Mouse (Mus musculus): ENCODE measurements around the gene BC051019.

BC051019 gene

DNA sequence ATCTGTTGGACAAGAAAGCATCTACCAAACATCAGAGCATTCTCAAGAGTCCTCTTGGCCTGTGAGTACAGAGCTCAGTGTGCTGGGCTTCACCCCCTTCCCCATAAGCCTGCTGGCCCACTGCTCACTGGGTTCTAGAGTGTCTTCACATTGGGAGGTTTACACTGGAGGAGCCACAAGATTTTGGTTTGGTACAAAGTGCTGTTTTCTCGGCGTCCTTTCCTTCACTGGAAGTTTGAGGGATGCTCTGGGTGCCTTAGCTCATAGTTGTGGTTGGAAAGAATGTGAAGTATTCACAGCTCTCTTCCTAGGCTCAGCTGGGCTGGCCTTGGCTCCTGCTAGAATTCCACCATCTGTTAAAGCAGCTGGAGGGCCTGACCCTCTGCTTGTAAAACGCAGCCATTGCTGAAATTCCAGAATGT lies 14.7 kb downstream of the BC051019 start:
- peak; percentile 21 for DNase-seq (ENCODE audit: low spot score)

DNA sequence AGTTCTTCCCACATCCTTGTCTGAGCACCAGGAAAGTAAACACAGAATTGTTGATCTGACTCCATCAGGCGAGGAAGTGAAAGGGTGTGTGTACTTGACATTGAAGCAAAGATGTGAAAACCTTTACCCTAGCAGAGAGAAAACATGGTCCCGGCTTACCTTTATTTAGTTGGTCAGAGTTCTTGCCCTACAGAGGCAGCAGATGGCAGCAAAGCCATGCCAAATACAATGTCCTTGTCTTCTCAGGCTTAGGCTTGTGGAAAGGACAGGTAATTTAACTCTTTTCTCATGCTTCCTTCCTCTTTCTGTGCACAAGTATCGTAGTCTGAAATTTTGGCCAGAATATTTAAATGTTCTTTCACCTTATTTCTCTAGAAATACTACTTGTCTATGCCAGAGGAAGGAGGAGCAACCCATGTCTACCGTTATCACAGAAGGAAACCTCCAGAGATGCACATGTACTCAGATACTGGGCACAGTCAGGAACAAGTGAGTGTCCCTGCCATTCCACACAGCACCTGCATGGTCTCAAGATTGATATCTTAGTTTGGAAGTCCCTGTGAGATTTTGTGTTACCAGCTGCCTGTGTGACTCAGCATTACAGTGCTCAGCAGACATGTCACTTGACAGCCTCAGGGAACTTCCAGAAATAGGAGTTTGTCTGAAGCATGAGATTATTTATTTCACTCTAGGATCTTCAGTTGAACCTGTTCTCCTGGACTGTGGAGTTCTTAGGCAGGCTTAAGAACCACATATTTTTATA lies 16.4 kb downstream of the BC051019 start:
- DNase-seq (ENCODE audit: low spot score) = peak; percentile 68

DNA sequence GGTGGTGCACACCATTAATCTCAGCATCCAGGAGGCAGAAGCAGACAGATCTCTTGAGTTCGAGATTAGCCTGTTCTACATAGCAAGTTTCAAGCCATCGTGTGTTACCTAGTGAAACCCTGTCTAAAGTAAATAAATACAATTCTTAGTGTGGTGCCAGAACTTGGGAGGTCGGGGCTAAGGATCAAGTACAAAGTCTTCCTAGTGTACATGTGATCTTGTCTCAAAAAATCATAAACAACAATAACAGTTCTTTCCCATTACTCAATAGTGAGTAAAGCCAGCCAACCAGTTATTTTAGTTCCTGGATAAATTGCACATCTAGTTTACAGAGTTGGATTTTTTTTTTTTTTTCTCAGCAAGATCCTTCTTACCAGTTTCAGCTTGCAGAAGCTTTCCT lies 19.2 kb downstream of the BC051019 start:
- DNase-seq (ENCODE audit: low spot score) = peak; percentile 50

DNA sequence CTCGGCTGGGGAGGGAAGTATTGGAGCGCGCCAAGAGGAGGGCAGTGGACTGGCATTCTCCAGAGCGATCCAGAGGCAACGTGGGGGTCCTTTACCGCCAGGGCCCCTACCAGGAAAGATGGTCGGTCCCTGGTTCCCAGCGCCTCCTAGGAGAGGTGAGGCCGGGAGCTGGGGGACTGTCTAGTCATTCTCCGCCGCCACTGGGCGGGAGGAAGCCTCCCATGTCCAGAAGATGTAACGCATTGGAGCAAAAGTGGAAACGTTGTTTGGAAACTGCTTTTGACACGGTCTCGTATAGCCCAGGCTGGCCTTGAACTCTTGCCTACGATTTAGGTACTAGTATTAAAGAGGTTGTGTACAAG lies 19.7 kb downstream of the BC051019 start:
- peak; percentile 3 for DNase-seq (ENCODE audit: low spot score)

DNA sequence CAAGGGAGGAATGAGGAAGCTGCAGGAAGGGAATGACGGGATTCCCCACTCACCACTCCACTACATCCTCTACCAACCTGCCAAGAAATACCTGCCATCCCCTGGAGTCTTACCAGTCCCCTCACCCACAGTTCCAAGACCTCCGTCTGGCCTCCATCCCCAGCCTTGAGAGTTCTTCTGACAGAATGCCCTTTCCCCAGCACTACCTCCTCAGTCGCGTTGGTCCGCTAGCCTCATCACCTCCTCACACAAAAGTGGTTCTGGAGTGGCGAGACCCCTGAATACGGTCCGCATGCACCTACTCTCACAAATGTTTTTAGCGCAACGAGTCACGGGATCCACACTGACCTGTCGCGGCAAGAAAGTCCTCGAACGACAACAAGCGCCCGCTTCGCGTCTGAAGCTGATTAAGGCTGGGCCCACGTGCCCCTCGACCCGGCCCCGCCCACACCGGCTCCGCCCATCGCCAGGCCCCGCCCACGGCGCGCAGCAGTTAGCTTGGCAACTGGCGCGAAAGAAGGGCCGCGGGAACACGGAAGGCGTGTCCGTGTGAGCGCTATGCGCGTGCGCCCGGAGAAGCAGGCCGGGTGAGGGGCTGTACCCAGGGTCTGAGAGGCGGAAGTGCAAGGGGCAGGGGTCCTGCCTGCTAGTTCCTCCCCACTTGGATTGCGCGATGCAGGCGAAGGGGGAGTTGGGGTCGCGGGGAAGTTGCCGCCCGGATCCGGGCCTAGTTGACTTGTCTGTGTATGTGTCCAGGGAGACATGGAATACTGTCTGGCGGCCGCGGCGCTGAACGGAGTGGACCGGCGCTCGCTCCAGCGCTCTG lies 20.2 kb downstream of the BC051019 start, which contains the start of the genes St5 and Akip1:
St5 (minus strand) TSS at position 416 of the 826 bp plus-strand sequence.
Akip1 (plus strand) TSS at position 501 of the 826 bp plus-strand sequence.
- peak; percentile 62 for DNase-seq (ENCODE audit: low spot score)

DNA sequence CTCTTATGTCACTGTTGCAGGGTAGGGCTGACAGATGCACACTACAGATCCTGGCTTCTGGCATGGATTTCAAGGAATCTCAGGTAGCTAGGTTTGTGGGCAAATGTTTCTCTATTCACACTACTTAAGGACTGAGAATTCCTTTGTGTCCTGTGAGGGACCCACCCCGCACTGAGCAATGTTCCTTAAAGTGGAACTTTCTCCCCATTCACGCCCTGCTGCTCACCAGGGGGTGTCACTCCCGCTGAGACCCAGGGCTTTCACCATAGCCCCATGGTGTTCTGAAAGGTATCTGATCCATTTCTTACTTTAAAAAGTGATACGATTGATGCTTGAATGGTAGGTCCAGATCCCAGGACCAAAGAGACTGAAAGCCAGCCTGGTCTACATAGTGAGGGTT lies 20.9 kb downstream of the BC051019 start:
- no peak for DNase-seq (ENCODE audit: low spot score)

DNA sequence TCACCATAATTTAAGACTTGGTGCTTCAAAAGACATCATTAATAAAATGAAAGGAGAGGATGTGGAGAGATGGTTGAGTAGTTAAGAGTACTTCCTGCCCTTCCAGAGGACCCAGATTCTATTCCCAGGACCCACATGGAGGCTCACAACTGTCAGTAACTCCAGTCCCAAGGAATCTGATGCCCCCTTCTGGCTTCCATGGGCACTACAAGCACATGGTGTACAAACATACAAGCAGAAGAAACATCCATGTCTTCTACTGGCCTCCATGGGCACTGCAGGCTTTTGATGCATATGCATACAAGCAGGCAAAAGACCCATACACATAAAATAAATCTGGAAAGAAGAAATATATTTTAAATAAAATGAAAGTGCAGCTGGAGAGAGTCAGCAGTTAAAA lies 23.4 kb downstream of the BC051019 start:
- no peak for DNase-seq (ENCODE audit: low spot score)

DNA sequence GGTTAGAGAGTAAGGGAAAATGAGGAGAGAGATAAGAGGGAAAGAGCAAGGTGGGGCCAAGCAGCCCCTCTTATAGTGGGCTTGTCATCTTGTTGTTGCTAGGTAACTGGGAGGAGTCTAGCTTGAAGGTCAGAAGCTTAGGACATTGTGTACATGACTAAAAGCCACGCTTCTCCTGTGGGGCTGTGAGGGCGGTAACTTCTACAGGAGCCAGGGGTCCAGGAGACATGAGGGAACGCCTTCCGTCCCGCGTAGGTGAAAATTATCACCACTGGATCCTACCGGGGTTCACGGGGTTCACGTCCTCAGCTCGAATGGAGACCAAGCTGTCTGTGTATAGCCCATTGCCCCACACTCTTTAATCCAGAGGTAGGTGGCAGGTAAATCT lies 28.3 kb downstream of the BC051019 start:
- DNase-seq (ENCODE audit: low spot score) = no peak

DNA sequence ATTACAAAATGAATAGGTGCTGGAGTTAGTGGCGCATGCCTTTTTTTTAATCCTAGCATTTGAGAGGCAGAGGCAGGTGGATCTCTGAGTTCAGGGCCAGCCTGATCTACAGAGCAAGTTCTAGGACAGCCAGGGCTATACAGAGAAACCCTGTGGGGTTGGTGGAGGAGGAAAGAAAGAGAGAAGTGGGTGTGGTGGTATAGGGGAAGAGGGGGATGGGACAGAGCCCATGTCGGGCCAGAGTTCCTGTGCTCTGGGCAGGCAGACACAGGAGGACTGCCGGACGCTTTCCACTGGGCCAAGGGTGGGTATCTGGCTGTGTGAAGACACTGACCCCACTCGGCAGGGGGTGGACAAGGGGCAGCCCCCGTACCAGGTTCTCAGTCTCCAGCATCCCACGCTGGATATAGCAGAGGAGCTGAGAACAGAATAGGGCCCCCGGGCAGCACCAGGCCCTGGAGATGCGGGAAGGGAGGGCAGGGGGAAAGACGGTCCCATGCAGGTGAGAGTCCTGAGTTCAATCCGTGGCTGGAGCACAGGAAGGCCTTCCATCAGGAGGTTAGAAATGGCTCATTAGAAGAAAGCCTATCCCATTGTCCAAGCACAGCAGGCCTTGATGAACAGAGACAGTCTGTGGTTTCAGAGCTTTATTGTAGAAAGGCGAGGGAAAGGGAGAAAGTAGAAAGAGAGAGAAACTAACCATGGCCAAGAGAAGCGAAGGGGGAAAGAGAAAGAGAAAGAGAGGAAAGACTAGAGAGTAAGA lies 28.9 kb downstream of the BC051019 start:
- no peak for DNase-seq (ENCODE audit: low spot score)

DNA sequence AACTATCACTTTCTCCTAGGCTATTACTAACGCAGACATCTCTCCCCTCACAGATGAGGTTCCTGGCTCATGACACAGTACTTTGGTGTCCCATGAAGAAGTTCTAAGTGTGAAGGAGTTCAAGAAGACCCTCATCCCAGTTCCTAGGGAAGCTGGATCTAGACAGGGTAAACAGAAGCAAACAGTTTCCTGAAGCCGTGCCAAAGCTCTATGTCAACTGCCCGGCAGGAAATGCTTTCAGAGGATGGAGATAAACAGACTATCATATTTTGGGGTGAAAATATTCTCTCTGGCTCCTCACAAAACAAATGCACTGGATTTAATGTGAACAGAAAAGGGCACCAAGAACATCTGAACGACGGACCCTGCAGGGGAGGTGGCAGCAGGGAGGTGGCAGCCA lies 32.7 kb downstream of the BC051019 start:
- no peak for DNase-seq (ENCODE audit: low spot score)

DNA sequence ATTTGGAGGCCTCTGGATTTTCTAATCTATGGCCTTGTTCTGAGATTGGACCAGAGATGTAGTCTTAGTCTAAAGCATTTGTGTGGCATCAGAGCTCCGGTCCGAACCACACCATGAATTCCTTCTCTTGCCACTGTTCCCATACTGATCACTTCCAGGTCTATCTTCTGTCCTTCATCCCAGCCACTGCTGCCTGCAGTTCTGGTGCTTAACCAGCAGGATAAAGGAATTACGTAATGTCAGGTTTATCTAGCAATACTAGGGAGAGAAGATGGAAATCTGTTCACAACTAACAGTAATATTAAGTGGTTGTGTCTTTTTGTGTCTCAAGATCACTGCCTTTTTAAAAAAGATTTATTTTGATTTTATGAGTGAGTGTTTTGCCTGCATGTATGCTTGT lies 33.5 kb downstream of the BC051019 start:
- DNase-seq (ENCODE audit: low spot score) = no peak

DNA sequence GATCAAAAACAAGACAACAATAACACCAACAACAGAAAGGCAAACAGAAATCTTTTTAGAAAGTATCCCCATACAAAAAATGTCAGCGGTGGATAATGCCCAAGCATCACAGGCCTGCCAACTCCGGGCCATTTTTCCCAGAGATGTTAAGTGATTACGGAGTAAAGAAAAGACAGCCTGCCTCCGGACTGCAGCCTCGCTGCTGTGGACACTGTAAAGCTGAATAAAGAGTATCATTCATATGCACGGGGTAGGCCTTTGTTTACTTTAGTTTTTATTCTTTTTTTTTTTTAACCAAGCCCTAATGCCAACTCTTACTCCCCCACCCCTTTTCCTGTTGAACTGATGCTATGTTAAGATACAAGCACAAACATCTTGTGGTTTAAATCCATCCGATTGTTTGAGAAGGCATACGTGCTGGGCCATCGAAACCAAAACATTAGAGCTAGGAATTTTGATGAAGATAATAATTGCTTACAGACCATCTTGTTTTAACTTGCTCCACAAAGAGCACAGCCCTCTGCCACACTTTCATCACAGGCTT lies 37.0 kb downstream of the BC051019 start:
- no peak for DNase-seq (ENCODE audit: low spot score)

DNA sequence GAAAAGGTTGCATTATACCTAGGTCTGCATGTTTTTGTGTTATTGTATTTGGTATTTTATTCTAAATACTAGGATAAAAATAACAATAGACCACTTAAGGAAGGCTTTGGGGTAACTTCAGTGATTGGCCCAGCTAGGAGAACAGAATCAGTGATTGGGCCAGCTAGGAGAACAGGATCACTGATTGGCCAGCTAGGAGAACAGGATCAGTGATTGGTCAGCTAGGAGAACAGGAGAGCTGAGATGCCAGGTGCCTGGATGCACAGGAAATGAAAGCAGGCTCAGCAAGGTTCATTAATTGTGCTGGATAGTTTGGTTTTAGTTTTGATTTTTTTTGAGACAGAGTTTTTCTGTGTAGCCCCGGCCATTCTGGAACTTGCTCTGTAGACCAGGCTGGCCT lies 42.8 kb downstream of the BC051019 start:
- no peak for DNase-seq (ENCODE audit: low spot score)

DNA sequence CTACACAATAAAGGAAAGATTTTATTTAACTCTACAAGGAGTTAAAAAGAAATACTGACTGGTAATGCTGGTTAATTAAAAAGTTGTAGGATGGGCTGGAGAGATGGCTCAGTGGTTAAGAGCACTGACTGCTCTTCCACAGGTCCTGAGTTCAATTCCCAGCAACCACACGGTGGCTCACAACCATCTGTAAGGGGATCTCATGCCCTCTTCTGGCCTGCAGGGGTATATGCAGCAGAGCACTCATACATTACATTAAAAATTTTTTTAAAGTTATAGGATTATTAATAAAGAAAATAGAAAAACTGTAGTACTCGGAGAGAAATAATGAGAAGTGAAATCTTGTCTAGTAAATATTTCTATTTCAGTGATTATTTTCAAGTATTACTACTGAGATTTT lies 43.4 kb downstream of the BC051019 start:
- no peak for DNase-seq (ENCODE audit: low spot score)

DNA sequence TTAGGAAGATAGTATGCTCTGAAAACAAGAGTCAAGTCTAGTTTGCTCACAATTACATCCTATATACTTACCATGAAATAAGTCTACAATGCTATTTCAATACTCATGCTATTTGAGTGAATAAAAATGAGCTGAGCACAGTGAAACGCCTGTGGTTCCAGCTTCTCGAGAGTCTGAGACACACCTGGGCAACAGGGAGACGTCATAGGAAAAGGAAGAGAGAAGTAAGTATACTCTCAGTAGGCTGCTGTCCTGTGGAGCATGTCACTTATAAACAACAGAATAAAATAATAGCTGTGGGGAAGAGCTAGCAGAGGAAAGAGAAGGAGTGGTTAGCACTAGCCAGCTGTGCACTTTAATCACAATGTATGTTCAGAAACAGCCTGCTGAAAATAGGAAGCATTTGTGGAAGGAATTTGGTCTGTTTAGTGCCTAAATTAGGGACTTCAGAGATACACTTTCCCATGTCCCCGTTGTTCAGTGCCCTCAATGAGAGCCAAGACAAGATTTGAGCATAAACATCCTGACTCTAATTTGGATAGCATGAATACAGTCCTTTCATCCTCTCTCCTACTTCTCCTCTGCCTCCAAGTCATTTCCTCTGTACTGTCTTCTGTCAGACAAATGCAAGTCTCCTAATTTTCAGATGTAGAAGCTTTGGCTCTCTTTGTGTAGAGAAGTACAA lies 48.6 kb downstream of the BC051019 start:
- no peak for DNase-seq (ENCODE audit: low spot score)

DNA sequence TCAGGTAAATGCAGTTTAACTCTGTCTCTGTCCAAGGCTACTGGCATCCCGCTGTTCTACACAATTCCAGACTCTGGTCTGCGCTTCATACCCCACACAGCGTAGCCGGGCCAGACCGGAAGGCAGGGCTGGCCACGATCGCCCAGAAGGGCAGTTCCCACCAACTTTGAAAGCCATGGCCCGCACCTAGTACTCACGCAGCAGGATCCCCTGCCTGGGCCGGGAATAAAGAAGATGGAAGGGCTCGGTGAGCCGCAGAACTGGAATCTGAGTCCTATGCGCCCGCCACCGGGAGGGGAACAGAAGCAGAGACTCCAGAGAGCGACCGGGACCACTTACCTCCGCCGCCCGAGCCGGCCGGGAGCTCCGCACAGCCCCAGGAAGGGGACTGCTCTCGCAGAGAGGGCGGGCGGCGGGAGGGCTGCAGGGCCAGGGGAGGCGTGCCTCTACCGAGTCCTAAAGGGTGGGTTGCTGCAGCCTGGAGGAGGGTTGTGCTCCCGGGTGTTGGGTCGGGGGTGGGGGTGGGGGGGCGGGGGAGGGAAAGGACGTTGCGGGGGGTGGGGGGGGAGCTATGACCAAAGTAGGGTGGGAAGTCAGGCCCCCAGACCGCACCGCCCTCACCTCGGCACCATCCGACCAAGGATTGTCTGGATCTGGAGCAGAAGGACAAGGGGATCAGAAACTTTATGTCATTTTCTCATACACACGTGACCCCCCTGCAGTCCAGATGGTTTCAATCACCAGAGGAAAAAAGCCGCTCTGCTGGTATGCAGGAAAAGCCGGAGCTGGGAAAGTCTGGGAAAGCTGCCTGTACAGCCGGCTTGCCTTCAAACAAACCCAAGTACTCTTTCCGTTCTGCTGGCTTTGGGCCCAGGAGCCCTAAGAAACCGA lies 51.8 kb downstream of the BC051019 start:
- peak; percentile 90 for DNase-seq (ENCODE audit: low spot score)

DNA sequence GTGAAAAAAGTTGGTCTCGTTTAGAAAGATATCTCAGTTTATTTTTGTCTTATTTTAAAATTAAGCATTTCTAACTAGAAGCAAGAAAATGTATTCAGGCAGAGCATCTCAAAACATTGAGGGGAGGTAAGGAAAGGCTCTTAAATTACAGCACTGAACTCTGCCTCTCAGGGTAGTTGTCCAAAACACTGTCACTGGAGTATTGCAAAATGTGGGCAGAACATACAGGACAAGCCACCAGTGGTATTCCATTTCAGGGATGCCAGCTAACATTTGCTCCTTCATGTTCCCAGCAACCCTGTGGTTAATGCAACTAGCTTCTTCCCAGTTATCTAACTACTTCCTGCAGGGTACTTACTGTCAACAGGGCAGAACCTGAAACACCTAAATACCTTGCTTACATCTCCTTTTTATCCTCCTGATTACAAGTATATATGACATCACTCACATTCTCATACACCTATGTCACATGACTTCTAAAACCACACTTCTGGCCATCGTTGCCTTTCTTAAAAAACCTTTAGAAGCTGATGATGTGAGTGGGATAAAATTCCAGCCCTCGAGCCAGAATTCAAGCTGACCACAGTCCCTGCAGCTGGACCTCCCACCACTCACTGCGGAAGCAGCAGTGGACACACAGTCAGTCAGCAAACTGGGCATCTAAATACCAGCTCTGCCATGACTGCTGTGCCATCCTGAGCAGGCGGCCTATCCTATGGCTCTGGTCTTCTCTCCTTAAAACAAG lies 54.1 kb downstream of the BC051019 start:
- peak; percentile 69 for DNase-seq (ENCODE audit: low spot score)

DNA sequence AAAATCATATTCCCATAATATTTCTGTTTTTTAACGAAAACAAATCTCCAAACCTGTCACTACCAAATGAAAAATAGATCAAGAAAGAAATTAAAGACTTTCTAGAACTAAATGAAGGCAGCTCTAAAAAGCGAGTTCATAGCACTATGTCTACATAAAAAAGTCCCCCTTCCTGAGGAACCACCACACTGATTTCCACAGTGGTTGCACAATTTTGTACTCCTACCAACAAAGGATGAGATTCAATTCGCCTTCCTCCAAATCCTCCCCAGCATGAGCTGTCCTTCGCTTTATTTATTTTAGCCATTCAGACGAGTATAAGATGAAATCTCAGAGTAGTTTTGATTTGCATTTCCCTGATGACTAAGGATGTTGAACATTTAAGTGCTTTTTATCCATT lies 57.0 kb downstream of the BC051019 start:
- DNase-seq (ENCODE audit: low spot score) = no peak

DNA sequence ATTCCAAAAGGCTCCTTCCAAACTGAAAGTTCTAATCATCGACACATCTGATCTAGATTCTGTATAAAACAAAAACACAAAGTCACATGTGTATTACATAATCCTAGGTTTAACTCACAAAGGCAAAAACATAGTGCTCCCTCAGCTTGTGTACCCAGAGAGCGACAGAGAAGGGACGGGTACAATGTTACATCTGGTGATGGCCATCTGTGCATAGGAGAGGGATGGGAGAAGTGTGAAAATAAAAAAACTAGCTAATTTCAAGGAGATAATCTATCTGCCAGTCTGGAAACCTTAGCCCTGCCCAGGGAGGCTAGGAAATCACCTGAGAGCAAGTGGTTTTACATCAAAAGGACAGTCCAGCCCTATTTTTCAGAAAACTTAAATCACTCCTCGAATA lies 61.0 kb downstream of the BC051019 start:
- no peak for DNase-seq (ENCODE audit: low spot score)

Data from adipocyte (in vitro differentiated cells).